Mouse (Mus musculus) left cerebral cortex, adult 11 months (tissue): ENCODE measurements around the gene Rnf123.

Source experiments
- DNase-seq: peaks from one replicate; pipeline ENCODE4 v3.0.0; 2022; ENCODE audit warnings: low spot score

Gene Rnf123

DNA sequence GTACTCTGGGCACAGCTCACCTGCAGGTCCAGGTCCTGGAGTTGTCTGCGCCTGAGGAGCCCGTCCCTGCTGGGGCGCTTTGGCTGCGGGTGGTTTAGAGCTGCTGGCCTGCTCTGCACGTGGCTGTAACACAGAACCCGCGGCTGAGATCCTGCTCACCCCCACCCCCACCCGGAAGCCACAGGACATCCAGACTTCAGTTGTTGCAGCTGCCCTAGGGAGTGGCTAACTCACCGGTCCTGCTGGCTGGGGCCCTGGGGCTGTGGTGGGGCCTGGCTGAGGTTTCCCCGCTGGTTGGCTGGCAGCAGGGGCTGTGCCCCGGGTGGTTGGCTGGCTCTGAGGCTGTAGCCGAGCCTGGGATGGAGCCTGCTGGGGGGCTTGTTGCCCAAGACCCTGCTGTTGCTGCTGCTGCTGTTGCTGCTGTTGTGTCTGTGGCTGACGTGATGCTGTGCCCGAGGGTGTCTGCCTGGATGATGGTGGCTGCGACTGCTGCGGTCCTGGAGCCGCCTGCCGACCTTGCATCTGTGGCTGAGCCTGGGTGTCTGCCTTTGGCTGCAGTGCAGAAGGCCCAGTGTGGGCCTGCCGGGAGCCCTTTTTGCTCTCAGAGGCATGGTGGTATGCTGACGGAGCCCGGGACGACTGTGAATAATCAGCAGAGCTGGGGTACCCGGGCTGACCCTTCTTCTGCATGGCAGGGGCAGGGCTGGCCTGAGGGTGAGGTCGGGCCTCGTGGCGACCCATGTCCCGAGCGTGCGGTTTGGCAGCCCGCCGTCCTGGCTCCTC is 21.8 kb upstream of the Rnf123 start:
- DNase-seq = no peak

DNA sequence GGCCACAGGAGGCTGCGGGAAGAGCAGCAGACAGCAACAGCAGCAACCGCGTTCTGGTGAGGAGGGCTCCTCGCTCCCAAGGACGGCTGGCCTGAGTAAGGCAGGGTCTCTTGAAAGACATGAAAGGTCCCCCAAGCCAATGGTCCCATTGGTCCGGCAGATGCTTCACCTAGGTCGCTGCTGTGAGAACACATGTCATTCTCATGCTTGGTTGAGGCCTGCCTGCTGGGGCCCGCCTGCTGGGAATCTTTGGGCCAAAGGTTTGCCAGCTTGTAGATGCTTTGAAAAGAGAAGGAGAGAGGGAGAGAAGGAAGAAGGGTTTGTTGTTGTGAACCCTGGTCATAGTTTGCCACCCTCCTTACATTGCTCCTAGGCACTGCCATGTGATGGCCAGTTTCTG is 16.5 kb upstream of the Rnf123 start:
- no peak for DNase-seq

DNA sequence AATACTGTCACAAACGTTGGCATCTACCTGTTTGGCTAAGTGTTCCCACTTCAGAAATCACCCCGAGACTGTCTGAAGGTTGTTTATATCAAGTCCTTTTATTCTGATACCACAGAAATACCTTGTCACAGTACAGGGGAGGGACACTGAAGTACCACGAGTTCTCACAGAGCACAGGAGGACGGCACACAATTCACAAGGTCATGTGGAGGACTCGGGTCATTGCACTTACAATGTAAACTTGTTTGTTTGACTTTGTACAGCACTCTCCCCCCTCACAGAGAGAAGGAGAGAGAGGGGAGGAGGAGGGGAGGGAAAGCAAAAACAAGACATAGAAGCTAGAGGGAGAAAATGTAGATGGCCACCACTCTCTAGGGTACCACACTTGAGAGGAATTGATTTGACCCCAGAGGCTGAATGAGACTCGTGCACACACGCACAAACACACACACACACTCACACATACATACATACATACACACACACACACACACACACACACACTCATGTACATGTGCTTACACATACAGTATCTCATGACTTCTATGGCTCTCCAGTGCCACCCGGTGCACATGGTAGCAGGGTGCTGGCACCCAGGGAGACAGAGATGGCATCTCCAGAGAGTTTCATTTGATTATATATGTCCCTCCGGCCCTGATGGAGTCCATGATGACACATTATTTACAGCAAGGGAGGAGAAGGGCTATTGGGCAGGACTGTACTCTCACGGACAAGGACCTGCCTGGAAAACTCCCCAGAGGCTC is 13.0 kb upstream of the Rnf123 start:
- no peak for DNase-seq

DNA sequence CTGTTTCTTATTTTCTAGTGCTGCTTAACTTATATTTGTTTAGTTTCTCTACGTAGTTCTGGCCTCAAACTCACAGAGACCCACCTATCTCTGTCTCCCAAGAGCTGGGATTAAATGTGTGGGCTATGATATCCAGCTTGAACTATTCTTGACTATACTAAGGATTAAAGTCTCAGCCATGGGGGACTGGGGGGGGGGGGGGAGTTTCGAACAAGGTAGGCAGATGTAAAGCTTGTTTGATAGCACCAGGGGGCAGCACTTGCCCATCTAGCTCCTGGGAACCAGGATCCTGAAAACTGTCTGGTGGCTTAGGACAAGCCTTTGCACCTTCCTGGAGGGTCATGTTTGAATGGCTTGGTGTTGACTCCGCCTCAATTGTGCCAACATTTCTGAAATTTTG is 12.4 kb upstream of the Rnf123 start:
- DNase-seq = no peak

DNA sequence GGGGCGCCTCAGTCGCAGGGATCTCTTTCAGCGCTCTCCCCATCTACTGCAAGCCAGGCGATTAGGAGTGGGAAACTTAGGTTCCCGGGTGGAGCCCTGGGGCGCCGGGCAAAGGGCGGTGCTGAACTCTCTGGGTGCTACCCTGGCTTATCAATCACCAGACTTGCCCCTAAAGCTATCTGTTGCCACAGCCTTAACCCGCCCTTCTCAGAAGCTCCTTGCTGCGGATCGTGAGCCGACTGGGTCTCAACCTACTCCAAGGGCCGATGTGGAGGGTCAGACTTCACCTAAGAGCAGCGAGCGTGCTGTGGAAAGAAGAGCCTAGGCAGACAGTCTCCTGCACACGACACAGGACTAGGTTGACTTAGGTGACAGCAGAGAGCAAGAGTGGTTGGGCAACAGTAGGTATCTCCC is 11.9 kb upstream of the Rnf123 start:
- DNase-seq = no peak

DNA sequence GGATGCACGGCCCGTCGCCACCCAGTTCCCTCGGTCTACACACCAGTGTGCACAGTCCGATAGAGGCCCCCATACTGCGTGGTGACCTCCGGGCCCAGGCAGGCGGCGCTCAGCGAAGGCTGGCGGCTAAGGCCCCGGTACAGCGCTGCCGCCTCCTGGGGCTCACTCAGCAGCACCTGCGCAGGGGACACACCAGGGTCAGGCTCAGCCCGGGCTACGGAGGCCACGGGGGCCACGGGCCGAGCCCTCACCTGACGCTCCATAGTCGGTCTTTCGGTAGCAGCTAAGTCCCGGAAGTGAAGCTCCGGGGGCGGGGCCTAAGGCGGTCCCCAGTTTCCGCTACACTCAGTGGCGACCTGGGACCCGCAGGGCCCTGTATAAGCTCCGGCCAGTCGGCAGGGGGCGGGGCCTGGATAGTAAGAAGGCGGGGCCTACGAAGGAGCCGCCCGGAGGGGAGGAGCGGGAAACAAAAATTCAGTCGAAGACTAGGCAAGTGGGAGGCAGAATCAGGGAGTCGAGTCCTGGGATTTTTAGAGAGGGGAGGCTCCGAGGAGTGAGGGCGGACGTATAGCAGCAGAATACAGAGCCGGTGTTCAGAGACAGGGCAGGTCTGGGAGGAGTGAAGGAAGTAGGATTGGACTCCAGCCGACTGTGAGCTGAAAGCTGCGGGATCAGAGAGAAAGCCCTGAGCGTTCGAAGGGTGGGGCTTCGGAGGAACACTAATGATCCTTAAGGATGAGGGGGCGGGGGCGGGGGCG is 11.2 kb upstream of the Rnf123 start, which contains the start of gene Apeh:
Gene Apeh (minus strand): TSS at position 423 of the 758 bp plus-strand sequence.
- DNase-seq = peak; percentile 77

DNA sequence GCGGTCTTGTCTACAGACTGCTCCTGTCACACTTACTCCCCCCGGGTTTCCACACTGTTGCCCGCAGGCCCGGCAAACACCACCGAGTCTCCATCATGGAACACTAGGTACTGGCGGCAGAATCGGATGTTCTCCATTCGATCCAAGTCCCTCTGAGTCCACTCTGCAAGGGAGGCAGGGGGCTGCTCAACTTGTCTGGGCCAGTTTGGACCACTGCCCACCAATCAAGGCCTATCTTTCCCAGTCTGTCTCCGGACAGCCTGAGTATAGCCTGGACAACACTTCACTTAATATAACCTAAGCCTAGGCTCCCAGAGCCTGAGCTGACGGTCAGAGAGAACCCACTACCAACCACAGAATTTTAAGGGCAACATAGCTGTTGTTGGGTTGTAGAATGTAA is 10.4 kb upstream of the Rnf123 start:
- DNase-seq = no peak

DNA sequence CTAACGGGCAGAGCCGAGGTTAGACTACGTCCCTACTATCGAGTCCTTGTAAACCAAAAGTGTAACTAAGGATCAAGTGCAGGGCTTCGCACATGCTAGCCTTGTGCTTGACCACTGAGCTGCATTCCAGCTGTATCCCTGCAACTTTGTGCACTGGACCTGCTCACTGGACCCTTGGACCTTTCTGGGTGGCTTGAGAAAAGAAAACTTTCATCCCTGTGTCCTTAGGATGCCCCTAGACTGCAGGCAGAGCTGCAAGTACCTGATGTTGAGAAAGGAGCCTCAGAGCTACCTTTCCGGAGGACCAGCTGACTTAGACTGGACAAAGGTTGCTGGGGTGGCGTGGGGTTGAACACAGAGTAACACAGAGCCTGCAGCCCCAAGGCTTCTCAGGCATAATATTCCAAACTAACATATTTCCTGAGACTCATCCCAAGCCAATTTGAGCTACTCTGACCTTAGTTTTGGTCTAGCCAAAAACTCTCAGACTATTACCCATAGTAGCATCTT is 7.5 kb upstream of the Rnf123 start:
- no peak for DNase-seq

DNA sequence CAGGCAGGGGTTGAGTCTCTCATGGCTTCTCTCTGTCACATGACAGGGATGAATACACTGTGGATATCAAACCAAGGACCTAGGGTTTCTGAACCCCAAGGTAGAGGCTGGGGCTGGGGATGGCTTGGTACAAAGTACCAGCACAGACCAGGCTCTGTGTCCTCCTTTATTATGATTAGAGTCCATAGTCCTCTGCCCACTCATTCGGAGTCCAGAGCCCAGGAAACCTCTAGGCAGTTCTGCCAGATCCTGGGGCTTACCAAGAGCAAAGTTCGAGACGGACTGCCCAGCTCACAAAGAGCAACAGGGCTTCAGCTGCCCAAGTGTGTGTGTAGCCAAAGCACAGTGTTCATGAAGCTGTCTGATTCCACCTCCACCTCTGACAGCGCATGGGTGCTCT is 2.1 kb upstream of the Rnf123 start:
- no peak for DNase-seq

DNA sequence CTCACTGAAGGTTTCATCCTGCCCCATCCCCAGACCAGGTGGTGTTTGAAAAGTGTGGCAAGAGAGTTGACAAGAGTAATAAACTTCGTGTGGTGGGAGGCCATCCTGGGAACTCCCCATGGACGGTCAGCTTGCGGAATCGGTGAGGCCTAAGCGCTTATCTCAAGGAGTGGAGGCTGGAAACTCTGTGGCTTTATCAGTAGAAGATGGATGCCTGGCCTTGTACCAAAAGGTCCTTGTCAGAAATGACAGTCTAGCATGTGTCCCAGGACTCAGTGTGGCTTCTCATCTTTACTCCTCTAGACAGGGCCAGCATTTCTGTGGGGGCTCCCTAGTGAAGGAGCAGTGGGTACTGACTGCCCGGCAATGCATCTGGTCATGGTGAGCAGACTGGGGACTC is 415 bp upstream of the Rnf123 start:
- no peak for DNase-seq

DNA sequence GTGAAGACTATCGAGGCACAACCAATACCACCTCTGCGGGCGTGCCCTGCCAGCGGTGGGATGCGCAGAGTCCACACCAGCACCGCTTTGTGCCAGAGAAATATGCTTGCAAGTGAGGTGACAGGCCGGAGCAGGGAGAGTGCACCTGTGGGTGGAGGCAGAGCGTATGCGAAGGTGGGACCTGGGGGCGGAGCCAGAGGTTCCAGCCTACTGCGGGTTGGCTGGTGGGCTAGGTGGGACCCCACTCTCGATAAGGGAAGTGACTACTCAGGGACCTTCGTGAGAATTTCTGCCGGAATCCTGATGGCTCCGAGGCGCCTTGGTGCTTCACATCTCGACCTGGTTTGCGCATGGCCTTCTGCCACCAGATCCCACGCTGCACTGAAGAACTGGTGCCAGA is 597 bp downstream of the Rnf123 start:
- DNase-seq = no peak

DNA sequence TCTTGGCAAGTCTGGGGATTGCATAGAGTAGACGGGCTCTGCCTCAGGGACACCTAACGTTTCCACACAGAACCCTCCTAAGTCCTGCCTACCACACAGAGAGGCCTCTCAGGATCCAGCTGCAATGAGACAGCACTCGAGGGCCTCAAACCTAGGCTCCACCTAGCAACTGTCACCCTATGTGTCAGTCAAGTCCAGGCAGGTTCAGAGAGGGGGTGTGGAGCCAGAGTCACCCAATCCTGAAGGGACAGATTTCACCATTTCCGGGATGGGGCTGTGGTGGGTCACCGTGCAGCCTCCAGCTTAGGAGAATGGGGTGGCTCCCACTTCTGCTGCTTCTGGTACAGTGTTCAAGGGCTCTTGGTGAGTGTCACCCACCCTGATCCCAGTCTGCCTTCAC is 3.0 kb downstream of the Rnf123 start, which contains the start of gene Mst1:
Gene Mst1 (plus strand): TSS at position 269 of the 400 bp plus-strand sequence.
- no peak for DNase-seq

DNA sequence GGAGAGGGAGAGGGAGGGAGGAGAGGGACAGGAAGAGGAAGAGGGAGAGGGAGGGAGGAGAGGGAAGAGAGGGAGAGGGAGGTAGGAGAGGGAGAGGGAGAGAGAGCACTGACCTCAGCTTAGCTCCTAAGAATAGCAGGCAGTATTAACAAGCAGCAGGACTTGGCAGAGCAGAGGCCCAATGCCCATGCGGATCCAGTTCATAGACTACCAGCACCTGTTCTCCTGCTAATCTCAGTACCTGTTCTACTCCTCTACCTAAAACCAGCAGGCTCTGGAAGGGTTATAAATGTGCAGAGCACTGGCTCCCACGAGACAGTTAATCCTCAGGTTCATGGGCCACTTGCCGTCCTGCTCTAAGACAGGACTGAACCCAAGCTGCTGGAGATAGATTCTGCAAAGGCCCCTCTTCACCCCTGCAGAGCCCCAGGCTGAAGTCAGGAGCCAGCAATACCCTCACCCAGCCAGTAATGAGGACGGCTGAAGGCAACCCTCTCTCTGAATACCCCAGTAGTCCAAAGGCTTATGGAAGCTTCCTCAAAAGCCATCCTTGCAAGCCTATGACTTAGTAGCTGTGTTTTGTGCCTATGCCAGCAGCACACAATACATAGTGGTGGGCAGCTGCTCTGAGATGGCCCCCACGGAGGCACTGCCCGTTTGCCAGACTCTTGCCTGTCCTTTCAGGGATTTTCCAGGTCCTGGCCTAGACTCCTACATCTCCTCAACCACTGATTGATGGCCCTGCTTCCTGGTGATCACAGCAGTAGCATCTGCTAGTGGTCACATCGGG is 9.8 kb downstream of the Rnf123 start:
- no peak for DNase-seq

DNA sequence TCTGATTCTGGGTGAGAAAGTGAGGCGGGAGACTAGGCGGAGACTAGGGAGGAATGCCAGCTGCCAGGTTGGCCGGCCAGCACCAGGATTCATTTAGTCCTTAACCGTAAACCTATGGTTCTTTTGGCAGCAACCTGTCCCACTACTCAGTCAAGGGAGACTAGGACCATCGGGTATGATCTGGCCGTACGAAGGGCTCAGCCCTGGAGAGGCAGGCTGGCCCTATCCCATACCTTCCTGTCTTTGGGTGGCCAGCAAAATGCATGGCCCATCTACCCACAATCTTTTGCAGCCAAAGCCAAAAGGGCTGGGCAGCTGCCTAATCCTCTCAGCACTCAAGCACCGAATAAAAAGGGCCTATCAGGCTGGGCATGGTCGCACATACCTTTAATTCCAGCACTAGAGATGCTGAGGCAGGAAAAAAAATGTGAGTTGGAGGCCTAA is 10.6 kb downstream of the Rnf123 start:
- no peak for DNase-seq

DNA sequence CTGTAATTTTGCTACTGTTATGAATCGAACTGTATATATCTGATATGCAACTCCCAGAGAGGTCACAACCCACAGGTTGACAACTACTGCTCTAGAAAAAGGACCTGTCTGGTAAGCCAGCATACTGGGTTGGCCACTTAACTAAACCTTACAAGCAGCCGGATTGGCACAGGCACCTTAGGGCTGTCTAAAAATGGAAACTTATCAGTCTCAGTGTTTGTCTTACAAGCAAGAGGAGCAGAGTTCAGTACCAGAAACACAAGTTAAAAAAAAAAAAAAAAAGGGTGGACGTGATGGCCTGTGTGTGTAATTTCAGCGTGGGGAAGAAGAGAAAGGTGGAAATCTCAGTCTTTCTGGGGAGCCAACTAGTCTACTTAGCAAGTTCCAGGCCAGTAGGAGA is 11.3 kb downstream of the Rnf123 start:
- DNase-seq = no peak

DNA sequence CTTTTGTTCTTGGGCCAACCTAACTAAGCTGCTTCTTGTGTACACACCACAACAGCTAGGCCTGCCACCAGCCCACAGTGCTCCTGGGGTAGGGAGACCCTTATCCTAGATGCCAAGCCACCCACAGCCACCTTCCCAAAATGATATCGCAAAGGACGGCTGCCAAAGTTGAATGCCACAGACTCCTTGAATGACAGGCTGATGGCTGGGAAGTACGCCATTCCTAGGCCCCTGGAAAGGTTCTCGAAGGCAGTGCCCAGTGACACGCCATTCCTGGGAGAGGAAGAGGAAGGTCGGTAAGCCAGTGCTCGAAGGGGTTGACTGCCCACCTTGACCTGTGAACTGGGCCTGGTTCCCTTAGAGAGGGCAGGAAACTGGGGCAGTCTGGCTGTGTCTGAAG is 13.6 kb downstream of the Rnf123 start:
- no peak for DNase-seq

DNA sequence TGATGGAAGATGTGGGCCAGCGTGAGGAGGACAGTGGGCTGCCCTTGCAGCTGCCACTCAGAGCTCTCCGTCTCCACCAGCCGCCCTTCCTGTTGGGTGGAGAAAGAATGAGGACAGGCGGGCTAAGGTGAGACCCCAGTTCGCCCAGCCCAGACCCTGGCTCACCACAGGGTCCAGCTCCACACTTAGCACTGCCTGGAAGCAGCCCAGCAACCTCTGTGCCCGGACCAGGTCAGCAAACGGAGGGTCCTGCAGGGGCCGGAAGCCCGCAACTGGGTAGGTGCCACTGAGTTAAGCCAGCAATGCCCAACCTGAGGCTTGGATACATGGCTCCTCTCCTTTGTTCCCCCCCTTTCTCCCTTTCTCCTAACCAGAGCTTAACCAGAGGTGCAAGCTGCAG is 14.1 kb downstream of the Rnf123 start:
- no peak for DNase-seq

DNA sequence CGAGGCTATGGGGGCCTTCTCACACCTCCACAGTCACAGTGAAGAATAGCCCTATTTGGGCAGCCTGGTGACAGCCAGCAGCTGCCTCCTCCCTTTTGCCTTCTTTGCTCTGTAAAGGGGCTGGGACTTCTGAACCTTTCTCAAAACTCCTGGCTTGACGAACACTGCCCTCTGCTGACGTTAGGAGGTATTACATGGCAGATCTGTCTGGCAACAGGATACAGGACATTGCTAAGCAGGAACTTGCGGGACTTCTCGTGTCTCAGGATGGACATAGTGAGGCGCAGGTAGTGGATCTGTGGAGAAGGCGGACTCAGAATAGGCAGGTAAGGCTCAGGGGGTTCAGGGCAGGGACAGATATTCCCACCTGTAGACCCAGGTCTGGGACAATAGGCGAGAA is 15.2 kb downstream of the Rnf123 start:
- peak; percentile 61 for DNase-seq

DNA sequence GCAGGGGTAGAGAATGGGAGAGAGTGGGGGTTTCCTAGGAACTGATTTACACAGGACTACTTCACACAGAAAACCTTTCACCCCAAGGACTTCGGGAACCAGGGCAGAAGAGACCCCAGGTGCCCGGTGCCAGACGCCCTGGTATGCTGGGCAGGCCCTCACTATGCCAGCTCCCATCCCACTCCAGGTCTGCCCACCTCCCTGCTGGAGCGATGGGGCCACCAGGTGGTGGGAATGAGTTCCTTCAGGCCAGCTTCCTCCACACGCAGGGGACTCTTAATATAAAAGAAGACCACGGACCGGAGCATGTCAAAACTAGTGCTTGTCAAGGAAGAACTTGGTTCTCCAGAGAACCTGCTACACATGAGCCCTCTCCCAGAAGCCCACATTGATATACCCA is 15.9 kb downstream of the Rnf123 start:
- DNase-seq = no peak

DNA sequence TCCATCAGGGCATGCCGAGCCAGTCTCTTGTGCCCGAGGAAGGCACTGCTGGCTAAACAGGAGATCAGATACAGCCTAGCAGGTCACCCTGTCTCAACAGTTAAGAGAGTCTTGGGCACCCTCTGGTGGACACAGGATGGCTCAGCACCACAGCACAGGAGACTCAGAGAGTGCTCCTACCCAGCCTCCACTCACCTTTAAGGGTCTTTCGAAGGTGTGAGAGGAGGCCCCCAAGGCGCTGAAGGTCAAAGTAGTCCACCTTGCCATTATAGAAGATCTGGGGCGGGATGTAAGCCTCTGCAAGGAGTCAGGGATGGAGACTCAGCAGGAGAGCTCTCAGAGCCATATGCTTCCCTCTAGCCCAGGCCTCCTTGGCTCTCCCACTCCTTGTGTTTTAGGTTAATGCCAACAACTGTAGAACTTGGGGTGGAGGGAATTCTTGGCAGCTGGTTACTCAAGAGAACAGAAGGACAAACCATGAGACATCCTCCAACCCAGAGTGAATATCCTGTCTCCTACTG is 17.6 kb downstream of the Rnf123 start:
- DNase-seq = no peak

DNA sequence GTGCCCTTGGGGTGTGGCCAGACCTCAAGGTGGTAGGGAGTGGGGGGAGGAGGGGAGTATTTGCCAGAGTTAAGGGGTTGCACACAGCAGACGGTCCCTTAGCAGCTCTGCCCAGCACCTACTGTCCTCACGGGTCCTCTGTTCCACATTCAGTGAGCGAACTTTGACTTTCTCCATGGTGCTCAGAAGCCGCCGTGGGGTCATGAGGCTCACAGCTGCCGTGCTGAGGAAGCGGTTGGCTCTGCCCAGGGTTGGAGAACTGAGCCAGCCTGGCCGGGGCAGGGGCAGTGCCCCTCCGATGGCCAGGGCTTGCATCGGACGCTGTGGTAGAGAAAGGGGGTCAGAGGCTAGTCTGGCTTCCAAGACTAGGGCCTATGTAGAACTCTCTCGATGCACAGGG is 19.8 kb downstream of the Rnf123 start:
- DNase-seq = no peak
